Mouse (Mus musculus) C2C12 (cell line): ENCODE data around the gene Rpl18a. TPM values are rescaled to one million over a fixed set of nuclear protein-coding genes. Genes with fewer than 3 reads are reported as not detected.
A peak's percentile ranks its signal among the peaks of the same experiment; 100 is the strongest.

Source experiments
- H3K27me3 ChIP-seq: one replicate; pipeline ENCODE4 v1.6.1; 2011; ENCODE audit not compliant: control insufficient read depth, insufficient read depth, insufficient read length
- H3K36me3 ChIP-seq: one replicate; pipeline ENCODE4 v1.6.1; 2011; ENCODE audit not compliant: control insufficient read depth, insufficient read depth
- H3K4me3 ChIP-seq: one replicate; pipeline ENCODE4 v1.5.1; 2011; ENCODE audit warnings: mild to moderate bottlenecking, control low read depth; ENCODE audit not compliant: poor library complexity, insufficient read depth, severe bottlenecking
- H3K79me2 ChIP-seq: one replicate; pipeline ENCODE4 v1.6.1; 2011; ENCODE audit not compliant: control insufficient read depth, insufficient read depth
- H3K79me3 ChIP-seq: one replicate; pipeline ENCODE4 v1.6.1; 2011; ENCODE audit warnings: low read depth, control low read depth
- H3ac ChIP-seq: one replicate; pipeline ENCODE3; 2011; ENCODE audit warnings: low read depth; ENCODE audit not compliant: control insufficient read depth, insufficient read length
- CEBPB ChIP-seq: IDR thresholded peaks from one replicate; pipeline ENCODE4 v1.6.1; 2011; ENCODE audit warnings: low read depth, mild to moderate bottlenecking, control low read depth, moderate library complexity
- CTCF ChIP-seq: IDR thresholded peaks from one replicate; pipeline ENCODE4 v1.5.1; 2011; ENCODE audit not compliant: control insufficient read depth, insufficient read depth, insufficient read length
- FOSL1 ChIP-seq: IDR thresholded peaks from one replicate; pipeline ENCODE4 v1.8.0; 2011; ENCODE audit warnings: mild to moderate bottlenecking, low read length; ENCODE audit not compliant: poor library complexity, insufficient read depth, severe bottlenecking
- MAX ChIP-seq: IDR thresholded peaks from one replicate; pipeline ENCODE4 v1.6.1; 2011; ENCODE audit warnings: mild to moderate bottlenecking, control low read depth
- MYOD1 ChIP-seq: IDR thresholded peaks from one replicate; pipeline ENCODE4 v1.6.1; 2011; ENCODE audit warnings: low read depth; ENCODE audit not compliant: control insufficient read depth, insufficient read length
- MYOG ChIP-seq: IDR thresholded peaks from one replicate; pipeline ENCODE4 v1.6.1; 2011; ENCODE audit not compliant: control insufficient read depth, insufficient read length; ENCODE audit errors: extremely low read depth
- USF1 ChIP-seq: IDR thresholded peaks from one replicate; pipeline ENCODE4 v1.6.1; 2011; ENCODE audit warnings: low read depth, mild to moderate bottlenecking, control low read depth, moderate library complexity
- polyA plus RNA-seq: library from polyadenylated mRNA; unstranded; fragments of >200 nt; fragmentation: generic; extraction: Trizol; gene quantifications from one replicate; pipeline ENCODE4 v1.2.1, GENCODE M21; 2012; ENCODE audit warnings: missing spikeins

The Rpl18a gene
- polyA plus RNA-seq, 1 experiment: 4,918 TPM

DNA sequence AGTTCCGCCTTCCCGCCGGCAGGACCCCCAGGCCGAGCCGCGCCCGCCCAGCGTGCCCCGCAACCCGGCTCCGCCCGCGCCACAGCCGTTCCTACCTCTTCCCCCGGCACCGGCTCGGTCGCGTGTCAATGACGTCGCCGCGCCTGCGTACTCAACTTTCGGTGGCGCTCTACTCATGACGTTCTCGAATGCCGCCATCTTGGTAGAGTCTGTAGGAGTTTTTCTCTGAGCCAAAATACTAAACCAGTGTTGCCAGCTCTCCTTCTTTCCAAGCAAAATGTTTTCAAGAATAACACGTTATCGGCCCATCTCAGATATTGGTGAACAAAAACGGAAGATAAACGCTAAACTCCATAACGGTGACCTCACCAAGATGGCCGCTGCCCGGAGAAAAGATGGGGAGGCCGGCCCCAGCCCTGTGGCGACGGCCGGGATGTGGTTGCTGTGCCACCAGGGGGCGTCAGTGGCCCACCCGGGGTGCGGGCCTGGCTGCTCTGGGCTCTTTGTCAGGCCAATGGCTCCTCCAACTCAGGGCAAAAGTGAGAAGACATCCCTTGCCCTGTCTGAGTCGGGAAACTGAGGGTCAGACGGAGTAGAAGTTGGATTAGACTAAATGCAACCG lies 23.7 kb downstream of the Rpl18a start, which contains the start of gene Ccdc124:
Gene Ccdc124 (minus strand): TSS at position 572 of the 622 bp plus-strand sequence.
- H3K79me3 ChIP-seq: peaks cover 9% of the 10 kb centered on the region

DNA sequence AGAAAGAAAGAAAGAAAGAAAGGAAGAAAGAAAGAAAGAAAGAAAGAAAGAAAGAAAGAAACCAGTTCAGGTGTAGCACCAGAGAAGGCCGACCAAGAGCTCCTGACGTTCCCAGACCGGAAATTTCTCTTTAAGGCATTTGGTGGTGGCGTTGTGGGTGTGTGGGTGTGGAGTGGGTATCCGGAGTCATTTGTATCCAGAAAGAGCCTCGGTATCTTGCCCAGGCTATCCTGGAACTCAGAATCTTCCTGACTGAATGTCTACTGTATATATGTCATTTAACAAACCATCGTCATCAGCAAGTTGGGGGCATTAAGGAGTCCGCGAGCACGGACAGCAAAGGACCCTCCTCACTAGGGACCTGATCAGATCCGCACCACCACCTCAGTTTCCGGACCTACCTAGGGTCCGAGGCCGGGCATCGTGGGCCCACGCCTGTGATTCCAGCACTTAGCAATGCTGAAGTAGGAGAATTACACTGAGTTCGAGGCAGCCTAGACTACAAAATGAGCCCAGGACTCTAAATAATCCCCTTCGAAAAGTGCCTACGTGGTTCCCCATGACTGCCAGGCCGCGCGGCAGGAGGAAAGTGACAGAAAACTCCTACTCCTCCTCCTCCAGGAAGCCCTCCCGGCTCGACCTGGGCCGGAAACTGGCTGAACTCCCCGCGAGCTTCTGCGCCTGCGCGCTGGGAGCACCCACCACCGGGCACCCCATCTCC lies 24.4 kb downstream of the Rpl18a start:
- H3K79me3 ChIP-seq: peaks cover 9% of the 10 kb centered on the region
- peaks cover under 1% of the 10 kb centered on the region for H3K36me3 ChIP-seq
- TF ChIP-seq CEBPB (no peak), FOSL1 (no peak), MYOG (no peak), MAX (no peak), CTCF (no peak), USF1 (no peak), MYOD1 (no peak)
- H3ac ChIP-seq: peak overlapping the region; percentile 85
- H3K27me3 ChIP-seq: no peaks in the 10 kb centered on the region
- peaks cover 27% of the 10 kb centered on the region for H3K79me2 ChIP-seq
- peak overlapping the region; percentile 86 for H3K4me3 ChIP-seq

More for the DNA sequence above, 23.7 kb downstream of the Rpl18a start, which contains the start of gene Ccdc124:
- peaks cover 27% of the 10 kb centered on the region for H3K79me2 ChIP-seq
- TF ChIP-seq CEBPB (no peak), CTCF (peak; percentile 93), FOSL1 (no peak), MYOG (no peak), USF1 (no peak)
- H3K36me3 ChIP-seq: no peaks in the 10 kb centered on the region
- no peaks in the 10 kb centered on the region for H3K27me3 ChIP-seq
- peak within 1 kb of the TSS; percentile 85 for H3ac ChIP-seq
- peak within 1 kb of the TSS; percentile 86 for H3K4me3 ChIP-seq

DNA sequence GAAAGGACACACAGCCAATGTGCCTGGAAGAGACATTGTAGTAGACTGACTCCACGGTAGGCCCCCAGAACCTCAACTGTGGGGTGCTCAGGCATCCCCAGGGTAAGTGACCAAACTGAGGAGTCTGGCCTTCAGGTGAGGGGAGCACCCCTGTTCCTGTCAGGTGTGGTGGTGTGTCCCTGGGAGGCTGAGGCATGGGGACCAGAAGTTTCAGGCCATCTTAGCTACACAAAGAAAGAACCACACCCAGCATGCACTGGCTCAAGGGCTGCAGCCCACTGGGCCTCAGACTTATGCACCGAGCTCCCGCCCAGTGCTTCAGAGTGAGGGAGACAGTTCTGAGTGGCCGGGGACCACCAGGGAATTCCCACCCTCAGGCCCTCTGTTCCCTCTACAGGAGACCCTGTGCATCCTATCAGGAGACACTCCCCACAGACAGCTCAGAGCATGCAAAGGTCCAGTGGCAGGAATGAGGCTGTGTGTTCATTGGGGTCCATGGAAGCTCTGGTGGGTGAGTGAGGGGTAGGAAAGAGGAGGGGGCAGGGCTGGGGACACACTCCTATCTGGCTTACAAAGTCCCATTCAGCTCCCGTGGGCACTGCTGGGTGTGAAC lies 25.9 kb downstream of the Rpl18a start:
- Histone ChIP-seq H3K36me3 (peaks cover 6% of the 10 kb centered on the region), H3K27me3 (no peaks in the 10 kb centered on the region), H3ac (no peak overlapping the region), H3K79me2 (peaks cover 27% of the 10 kb centered on the region), H3K4me3 (no peak overlapping the region), H3K79me3 (peaks cover 9% of the 10 kb centered on the region)
- TF ChIP-seq USF1: no peak
- TF ChIP-seq MYOG: no peak
- TF ChIP-seq MYOD1: no peak
- TF ChIP-seq MAX: no peak
- no peak for TF ChIP-seq CEBPB
- no peak for TF ChIP-seq CTCF
- no peak for TF ChIP-seq FOSL1

DNA sequence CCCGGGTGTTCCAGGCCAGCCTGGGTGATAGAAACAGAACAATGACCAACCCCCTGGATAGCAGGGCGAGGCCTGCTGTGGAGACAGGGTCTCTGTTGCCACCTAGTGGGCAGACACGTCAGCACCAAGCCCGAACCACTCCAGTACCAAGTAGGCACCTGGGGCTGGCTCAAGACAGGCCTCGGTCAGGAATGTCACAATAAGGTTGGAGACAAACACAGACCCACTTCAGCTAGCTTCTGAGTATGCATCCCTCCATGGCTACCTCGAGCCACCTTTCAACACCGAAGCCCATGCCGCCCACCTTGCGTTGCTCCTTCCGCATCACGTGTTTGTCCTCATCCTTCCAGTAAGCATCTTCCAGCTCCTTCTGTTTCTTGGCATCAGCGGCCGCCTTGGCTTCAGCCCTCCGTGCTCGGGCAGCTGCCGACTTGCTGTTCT lies 27.6 kb downstream of the Rpl18a start:
- TF ChIP-seq CTCF (peak; percentile 96), FOSL1 (no peak)
- Histone ChIP-seq H3ac (no peak overlapping the region), H3K79me2 (peaks cover 27% of the 10 kb centered on the region), H3K27me3 (no peaks in the 10 kb centered on the region), H3K4me3 (no peak overlapping the region), H3K79me3 (peaks cover 9% of the 10 kb centered on the region), H3K36me3 (peaks cover 6% of the 10 kb centered on the region)

DNA sequence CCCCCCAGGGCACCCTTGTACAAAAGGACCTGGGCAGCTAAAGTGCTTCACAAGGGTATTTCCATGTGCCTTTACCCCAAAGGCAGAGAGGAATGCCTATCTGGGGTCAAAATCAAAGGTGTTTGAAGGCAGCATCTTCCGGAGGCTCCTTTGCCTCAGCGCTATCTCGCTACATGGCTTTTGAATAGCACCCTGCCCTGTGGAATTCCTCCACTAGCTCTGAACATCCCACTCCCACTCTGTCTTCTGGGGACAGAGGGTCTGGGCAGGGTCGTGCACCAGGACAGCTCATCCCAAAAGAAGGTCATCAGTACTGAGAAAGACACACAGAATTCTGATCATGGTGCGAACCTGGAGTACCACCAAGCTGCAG lies 28.0 kb downstream of the Rpl18a start:
- peaks cover 9% of the 10 kb centered on the region for H3K79me3 ChIP-seq
- H3ac ChIP-seq: no peak overlapping the region
- peaks cover 27% of the 10 kb centered on the region for H3K79me2 ChIP-seq
- no peak for TF ChIP-seq CTCF
- TF ChIP-seq USF1: no peak
- no peak for TF ChIP-seq FOSL1
- no peak for TF ChIP-seq MYOD1
- TF ChIP-seq MYOG: no peak
- TF ChIP-seq MAX: no peak
- no peak for TF ChIP-seq CEBPB
- H3K36me3 ChIP-seq: peaks cover 6% of the 10 kb centered on the region
- H3K27me3 ChIP-seq: no peaks in the 10 kb centered on the region
- no peak overlapping the region for H3K4me3 ChIP-seq
